Mouse (Mus musculus): ENCODE data around the gene Gabrb1. TPM values are rescaled to one million over a fixed set of nuclear protein-coding genes. Genes with fewer than 3 reads are reported as not detected.

Gabrb1 gene
- 8.2 and 9.2 TPM in 2 replicates for polyA plus RNA-seq (2012; rRNA removed)

GRCm38 (mm10) chr5:71657482-71658114 is at the start of gene Gabrb1:
Gabrb1 (plus strand) TSS chr5:71658113.

DNA sequence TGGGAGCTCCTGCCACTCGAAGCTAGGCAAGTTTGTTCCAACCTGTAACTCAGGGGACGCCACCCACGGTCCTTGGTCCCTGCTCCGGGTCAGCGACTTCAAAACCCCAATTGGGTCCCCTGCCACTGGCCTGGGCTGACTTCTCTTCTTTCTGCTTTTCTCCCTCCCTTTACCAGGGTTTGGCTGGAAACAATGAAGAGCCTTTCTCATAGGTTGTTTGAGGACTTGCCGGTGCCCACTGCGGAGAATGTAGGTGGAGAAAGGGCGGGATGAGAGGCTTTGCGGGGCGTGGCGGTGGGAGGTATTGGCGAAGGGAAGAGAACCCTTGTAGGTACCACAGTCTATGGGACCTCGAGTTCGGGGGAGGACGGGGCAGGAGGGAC is 193 bp downstream of the Gabrb1 start, which contains the start of gene Gabra4:
Gene Gabra4 (minus strand): TSS at position 194 of the 383 bp plus-strand sequence.

DNA sequence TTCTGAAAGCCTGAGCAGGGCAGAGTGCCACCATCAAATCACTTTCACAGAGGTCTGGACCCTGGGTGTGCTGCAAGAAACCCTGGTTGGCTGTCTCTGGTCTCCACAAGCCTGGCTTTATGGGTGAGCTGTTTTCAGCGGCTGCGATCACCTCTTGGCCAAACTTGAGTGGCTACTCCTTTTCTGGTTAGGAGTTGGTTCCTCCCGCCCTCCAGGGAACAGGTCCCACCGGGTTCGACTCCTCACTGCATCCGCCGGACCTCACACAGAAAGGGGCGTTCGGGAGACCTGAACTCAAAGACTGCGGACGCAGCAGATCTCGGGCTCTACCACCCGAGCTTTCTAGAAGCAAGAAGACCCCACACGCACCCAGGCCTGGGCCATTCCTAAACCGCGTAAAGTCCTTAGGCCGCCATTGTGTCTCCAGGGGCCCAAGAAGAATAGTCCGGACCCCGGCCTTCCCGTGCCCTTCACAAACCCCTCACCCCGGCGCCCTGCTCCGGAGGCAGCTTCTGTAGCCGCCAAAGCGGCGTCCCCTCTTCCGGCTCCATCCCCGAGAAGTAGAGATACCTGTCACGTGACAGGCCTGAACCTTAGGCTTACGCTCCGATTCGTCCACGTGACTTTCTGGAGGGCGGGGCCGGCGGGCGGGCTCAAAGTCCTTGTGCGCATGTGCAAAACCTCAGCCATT is 509.8 kb downstream of the Gabrb1 start, which contains the start of gene Commd8:
Gene Commd8 (minus strand): TSS at position 596 of the 691 bp plus-strand sequence.

Other genes starting within 250 kb of the Gabrb1 start
- 0.25 and 0.43 TPM in 2 replicates for gene Cox7b2, start 109.9 kb upstream of the Gabrb1 start, polyA plus RNA-seq (2012; rRNA removed)
- gene Gabra4, start 195 bp downstream of the Gabrb1 start, polyA plus RNA-seq (2012; rRNA removed), result 9.9 and 12.8 TPM in 2 replicates